Mouse (Mus musculus): ENCODE results near the gene 1700017N19Rik.
"Not testable (repeated sequence)": the region's sequence is repeated elsewhere in the genome, so short reads cannot be mapped to it uniquely, and the experiment has no call there.

Gene 1700017N19Rik

DNA sequence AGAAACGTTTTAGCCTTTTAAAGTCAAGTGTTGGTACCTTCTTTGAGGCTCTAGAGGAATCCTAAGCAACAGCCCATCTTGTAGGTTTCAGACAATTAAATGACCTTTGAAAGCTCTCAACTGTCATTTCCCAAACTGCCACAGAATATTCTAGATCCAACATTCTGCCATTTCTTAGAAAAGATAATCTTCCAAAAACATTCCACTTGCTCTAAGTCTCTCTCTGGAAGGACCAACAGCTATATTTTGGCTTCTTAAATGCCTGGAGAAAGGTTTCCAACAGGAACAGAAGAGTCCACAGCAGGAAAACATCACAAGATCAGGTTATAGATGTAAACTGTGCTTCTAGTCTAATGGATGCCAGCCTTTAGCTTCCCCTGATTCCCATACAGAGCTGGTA, at the start of gene 1700017N19Rik, which contains the start of gene 4930430F08Rik:
Gene 1700017N19Rik (plus strand): TSS at position 162 of the 400 bp plus-strand sequence.
Gene 4930430F08Rik (minus strand): TSS at position 101 of the 400 bp plus-strand sequence.
- no peak for DNase-seq

DNA sequence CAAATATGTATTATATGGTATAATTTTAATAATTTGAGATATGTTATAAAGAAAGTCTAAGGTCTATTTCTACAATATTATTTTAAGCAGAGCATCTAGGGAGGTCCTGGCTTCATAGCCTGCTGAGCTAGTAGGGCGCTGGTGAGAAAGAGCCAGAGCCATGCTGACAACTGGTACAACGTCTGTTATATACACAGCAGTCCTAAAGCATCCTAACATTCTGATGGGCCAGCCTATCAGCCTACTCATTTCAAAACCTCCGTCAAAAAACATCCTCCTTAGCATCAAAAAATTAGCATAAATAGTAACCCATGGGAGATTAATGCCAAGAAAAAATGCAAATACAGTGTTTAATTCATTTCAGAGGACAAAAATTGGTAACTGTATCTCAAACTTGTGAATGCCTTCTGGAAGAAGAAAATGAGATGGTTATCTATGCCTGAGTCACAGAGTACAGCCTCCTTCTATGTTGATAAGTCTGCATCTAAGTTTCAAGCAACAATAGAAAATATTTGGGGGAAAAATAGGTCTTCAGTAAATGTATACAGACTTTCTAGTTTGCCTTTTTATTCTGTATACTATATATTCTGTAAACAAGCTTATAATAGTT, 33.6 kb upstream of the 1700017N19Rik start:
- DNase-seq = no peak

DNA sequence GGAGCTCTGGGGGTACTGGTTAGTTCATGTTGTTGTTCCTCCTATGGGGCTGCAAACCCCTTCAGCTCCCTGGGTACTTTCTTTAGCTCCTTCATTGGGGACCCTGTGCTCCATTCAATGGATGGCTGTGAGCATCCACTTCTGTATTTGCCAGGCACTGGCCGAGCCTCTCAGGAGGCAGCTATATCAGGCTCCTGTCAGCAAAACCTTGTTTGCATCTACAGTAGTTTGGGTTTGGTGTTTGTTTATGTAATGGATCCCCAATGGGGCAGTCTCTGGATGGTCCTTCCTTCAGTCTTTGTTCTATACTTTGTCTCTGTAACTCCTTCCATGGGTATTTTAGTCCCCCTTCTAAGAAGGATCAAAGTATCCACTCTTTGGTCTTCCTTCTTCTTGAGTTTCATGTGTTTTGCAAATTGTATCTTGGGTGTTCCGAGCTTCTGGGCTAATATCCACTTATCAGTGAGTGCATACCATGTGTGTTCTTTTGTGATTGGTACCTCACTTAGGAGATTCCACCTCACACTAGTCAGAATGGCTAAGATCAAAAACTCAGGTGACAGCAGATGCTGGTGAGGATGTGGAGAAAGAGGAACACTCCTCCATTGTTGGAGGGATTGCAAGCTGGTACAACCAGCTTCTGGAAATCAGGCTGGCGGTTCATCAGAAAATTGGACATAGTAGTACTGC, 29.9 kb upstream of the 1700017N19Rik start:
- not testable (repeated sequence) for DNase-seq

DNA sequence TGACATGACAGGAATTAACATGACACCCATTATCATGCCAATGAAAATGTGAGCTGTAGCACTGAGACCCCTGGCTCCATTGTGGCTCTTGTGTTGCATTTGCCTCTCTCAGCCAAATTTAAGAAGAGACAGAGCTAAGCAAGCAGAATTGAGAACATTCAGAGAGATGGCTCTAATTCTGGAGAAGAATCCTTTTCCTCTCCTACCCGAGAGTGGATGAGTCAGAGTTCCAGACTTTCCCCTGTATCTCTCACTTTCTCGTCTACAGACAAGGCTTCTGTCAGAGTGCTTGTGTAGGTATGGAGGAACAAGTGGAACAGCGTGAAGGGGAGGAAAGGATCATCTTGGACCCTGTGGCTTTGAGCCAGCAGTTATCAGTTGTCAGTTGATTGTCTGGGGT, 26.2 kb upstream of the 1700017N19Rik start:
- no peak for DNase-seq

DNA sequence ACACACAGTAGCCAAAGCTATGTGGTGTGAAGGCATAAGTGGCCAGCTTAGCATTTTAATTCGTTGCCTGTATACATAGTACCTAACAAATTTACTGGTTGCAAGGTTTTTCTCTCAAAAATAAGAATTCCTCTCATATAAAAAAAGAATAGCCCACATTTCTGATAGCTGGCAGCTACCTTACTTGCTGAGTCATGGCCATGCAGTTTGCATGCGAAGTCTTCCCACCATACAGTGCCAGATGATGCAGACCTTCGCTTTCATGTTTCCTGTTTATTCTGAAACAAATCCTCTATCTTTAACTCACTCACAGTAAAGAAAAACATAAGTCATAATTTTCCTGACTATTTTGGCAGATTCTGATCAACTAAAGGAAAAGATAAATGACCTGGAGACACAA, 18.6 kb upstream of the 1700017N19Rik start:
- no peak for DNase-seq

DNA sequence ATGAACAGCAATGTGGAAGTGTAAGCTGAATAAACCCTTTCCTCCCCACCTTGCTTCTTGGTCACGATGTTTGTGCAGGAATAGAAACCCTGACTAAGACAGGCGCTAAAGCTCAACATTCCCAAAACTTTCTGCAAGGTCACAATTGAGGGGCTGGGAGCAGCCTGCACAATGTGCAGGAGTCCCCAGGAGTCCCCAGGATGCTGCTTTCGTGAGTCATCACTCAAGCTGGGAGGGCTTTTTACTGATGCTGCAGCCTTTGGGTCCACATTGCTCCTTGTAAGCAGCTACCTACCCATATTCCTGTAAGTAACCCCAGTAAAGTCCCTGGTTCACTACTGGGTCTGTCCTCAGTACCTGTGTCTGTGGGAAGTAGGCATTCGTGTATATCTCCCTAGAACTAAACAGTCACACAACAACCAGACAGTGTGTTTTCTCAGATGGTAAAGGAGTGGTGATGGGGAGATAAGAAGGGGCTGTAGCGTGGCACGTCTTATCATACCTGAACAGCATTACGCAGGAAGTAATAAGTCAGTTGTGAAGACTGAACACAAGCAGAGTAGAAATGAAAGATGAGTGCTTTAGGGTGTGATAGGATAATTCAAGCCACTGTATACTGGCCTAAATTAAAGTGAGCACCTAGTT, 15.7 kb upstream of the 1700017N19Rik start:
- DNase-seq = no peak

DNA sequence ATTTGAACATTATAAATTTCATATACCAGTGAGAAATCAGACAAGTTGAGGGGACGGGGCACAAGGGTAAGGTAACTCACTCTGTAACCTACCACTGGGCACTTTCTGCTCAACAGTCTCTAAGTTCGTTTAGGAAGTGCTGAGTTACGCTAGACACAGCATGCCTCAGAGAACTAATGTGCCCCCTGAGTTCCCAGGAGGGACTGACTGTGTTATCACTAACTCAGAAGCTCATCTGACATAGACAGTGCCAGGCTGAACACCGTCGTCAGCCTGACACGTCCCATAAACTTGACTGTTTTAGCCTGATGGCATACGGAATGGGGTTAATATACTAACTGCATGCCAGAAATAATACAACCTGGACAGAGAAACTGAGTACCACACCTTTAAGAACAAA, 15.0 kb upstream of the 1700017N19Rik start:
- DNase-seq = no peak

DNA sequence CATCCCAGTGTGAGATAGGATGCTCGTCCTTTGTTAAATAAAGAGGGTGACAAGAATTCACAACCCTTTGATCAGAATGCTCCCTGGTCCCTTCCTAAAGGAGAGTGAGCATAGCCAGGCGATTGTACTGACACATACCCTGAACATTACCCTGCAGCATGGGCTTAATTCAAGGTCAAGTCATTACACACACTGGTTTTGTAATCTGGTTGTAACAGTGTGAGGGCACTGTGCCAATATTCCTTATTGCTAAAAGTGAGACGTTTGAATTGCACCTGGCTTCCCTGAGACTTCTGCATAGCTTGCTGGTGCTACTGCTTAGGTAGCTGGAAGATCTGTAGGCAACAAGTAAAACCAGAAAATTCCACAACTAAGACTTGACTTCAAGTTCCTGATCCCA, 6.1 kb upstream of the 1700017N19Rik start:
- no peak for DNase-seq

DNA sequence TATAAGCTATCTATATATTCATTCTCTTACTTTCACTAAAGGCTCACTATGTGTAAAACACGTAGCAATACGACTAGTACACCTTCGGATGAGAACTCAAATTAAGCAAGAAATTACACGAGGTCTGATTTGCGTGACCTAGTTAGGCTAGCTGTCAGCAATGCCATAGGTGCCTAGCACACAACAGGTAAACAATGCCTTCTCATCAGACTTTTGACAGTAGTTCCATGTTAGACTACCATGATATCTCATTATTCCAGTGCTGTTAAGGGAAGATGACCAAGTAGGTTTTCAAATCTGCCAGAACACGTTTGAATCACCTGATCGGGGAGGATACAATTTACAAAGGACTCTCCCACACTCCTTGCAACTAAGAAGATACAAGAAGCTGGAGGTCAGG, 1.8 kb upstream of the 1700017N19Rik start:
- DNase-seq = no peak

DNA sequence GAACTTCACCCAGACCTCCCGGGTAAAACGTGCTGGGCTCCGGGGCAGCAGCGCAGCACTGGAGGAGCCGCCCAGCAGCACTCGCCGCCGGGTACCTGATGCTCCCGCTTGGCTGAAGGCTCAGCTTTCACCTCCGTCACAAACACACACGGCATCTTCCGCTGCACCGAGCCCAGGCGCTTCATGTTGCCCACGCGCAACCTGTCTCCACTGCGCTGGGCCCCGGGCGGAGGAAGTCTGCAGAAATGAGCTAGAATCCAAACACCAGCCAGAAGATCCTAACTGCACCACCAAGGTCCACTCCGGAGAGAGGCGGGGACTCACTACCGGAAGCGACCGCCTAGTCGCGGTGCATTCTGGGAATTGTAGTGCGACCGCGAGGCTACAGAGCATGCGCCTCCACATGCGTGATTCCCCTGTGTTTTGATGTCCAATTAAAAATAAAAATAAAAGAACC, 1.3 kb upstream of the 1700017N19Rik start:
- peak; percentile 83 for DNase-seq

DNA sequence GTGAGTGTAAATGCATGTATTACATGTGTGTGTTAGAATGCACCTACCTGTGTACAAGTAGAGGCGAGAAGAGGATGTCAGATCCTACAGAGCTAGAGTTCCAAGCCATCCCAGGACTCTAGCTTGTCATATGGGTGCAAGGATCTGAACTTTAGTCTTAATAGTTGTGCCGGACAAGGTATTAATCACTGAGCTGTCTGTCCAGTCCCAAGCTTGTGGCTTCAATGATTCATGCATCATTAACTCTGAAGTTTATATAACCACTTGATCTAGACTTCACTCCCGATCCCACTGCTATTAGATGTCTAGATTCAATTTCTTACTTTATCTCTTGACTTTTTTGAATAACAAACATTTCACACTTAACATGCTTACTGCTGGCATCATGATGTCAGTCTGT, 8.1 kb downstream of the 1700017N19Rik start:
- DNase-seq = no peak

DNA sequence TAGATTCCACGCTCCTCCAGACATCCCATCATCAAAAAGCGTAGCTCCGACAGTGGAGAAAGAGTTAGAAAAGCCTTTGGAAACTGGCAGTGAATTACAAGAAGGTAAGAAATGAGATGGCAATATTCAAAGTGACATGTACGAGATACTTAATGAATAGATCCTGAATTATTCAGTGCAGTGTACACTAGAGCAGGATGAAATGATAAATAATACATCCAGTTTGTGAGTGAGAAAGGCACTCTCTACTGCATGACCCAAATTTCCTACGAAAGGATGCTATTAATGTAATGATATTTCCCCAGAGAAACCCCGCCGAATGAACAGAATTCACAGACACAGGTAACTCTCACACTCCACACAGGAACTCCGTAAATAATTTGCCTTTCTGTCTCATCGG, 13.2 kb downstream of the 1700017N19Rik start:
- DNase-seq = no peak

DNA sequence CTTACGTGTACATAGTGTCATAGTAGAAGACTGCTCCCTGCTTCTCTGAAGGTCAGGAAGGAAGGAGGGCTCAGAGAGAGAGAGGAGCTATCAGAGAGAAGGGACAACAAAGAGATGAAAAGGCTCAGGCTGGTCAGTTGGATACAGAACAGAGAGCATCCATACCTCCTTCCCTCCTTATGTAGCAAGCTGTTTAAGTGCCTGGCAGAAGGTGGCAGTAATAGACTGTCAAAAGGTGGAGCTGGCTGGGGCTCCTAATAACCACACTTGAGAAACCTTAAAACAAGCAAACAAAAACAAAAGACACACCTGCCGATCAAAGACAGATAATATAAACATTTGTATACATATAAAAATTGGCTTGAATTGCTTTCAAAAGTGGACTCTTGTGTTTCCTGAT, 14.0 kb downstream of the 1700017N19Rik start:
- DNase-seq = no peak

DNA sequence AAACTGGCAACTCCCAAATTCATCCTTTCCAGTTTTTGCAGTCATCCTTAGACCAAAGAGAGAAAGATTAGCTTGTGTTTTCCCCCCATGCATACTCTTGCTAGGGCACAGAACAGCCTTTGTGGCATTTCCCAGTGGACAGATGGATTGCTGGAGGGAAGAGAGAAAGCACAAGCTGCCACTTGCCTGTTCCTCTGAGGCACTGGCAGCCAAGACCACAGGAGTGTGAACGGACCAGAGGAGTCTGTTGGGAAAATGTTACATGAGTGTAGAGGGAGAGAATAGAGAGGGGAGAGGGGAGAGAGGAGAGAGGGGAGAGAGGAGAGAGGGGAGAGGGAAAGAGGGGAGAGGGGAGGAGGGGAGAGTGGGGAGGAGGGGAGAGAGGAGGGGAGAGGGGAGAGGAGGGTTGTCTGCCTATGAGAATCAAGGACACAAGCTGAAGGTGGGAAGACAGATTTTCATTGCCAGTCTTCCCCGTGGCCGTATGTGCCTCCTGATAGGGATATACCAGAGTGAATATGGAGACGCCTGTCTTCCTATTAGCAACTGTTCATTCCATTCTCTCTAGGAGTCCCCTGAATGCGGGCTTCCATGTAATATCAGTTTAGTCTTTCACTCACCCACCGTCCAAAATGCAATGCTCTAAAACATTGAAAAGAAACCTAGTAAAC, 27.1 kb downstream of the 1700017N19Rik start:
- DNase-seq = no peak

DNA sequence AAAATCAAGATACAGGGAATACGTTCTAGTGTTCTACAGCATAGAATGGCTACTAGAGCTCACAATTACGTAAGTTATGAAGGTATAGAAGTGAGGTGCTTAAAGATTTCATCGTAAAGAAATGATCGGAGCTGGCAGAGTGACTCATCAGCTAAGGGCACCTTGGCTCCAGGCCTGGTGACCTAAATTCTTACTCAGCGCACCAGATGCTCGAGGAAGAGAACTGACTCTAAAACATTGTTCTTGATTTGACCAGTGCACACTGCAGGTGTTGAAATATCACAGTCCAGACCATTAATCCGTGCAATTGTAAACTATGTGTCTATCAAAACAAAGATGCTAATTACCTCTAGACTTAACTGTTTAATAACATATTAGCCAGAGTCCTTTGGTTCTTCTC, 29.2 kb downstream of the 1700017N19Rik start:
- no peak for DNase-seq

DNA sequence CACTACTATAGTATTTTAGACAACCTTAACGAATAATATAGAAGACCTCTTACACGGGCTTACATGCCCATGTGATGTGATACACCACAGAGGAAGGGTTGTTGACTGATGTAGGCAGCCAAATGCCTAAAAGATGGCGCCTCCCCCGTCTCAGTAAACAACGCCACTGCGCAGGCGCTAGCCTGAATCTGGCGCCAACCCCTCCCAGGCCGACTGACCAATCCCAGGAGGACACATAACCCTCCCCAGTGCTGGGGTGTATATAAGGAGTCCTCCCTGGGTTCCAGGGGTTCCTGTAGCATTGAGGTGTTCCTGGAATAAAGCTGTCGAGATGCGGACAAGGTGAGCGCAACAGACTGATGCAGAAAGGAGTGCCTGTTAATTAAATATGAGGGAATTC, 29.8 kb downstream of the 1700017N19Rik start:
- DNase-seq = no peak

DNA sequence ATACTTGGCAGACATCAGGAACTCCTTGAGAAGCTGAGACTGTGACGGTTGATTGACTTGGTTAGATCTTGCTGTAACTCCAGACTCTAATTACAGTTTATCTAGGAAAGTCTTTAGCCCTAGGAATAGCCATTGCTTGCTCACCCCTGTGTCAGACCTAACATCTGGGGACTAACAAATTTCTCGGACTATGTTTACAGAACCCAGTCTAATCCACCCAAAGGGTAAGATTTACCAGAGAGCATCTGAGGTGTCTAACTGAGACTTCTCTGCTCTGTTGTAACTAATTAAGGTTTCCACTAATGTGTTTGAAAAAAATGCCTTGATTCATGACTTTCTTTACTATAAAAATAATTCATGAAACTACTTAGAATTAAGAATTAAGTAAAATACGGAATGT, 32.2 kb downstream of the 1700017N19Rik start:
- DNase-seq = no peak

DNA sequence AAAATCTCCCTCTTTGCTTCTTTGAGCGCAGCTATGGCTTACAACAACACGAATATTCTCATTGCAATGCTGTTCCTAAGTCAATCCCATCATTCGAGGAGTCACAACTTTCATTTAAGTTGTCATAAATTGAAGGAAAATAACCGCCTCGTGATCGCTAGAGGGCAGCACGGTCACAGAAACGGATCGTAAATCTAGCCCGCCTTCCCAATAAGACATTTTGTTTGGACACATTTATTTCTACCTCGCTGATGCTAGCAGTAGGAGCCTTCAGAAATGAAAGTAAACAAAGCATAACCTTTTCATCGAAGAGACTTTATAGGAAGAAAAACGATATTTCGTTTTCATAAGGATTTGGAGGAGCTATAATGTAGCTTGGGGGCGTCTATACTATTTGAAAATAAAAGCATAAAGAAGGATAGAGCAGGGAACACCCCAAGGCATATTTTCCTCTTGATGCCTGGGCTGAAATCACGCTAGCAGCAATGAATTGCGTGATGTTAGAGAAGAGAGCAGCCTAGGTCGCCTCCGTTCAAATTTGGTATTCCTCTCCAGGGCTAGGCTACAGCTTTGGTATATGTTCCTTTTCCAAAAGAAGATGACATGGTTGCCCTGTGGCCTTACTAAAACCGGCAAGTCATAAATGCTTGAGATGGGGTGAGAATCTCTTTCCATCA, 39.6 kb downstream of the 1700017N19Rik start:
- DNase-seq = no peak

DNA sequence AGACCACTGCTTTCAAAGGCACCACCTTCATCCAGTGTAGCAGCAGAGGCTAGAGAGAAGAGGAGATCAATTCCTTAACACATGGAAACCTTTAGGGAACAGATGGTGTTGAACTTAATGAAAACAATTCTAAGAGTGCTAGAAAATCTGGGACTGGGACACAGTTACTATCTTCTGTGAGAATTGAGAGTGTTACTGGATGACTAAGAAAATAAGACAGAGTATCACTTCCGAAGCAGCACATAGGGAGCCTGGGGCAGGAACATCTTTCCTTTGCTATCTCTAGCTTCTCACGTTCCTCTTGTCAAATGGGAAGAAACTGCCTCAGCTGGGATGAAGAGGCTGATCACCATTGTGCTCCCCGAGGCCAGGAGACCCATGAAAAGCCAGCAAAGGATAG, 52.6 kb downstream of the 1700017N19Rik start:
- DNase-seq = no peak

DNA sequence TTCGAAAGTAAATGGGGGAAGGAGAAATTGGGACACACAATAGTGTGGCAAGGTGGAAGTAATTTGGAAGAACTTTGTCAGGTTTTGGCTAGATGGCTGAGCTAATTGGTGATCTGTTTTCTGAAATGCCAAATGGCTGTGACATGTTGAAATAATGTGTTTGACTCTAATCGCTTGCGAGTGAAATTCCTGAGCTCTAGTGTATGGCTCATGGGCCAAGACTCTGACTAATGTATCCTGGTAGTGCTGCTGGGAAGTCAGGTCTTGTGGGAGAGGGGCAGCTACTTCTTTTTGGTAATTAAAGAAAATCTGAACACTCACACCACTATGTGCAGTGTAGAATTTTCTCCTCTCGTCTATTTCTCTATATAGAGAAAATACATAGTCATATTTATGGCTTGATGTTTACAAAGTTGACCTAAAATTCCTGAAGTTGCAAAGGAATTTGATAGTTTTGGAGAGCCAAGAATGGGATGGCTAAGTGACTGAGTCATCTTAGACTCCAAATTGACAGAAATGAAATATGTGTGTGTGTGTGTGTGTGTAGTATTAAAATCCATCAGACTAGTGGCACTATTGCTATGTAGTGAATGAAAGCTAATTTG, 55.1 kb downstream of the 1700017N19Rik start:
- no peak for DNase-seq

DNA sequence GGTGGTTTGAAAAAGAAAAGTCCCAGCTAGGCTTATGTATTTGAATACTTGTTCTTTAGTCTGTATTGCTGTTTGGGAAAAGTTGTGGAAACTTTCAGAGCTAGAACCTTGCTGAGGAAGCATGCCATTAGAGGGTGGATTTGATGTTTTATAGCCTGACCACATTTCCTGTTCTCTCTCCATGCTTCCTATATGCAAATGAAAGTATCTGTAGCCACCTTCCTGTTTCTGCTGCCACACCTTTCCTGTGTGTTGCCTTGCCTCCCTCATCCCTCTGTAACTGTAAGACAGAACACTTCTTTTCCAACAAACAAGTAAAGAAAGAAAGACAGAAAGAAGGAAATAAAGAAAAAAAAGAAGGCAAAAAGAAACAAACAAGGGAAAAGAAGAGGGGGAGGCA, 63.9 kb downstream of the 1700017N19Rik start:
- DNase-seq = no peak

DNA sequence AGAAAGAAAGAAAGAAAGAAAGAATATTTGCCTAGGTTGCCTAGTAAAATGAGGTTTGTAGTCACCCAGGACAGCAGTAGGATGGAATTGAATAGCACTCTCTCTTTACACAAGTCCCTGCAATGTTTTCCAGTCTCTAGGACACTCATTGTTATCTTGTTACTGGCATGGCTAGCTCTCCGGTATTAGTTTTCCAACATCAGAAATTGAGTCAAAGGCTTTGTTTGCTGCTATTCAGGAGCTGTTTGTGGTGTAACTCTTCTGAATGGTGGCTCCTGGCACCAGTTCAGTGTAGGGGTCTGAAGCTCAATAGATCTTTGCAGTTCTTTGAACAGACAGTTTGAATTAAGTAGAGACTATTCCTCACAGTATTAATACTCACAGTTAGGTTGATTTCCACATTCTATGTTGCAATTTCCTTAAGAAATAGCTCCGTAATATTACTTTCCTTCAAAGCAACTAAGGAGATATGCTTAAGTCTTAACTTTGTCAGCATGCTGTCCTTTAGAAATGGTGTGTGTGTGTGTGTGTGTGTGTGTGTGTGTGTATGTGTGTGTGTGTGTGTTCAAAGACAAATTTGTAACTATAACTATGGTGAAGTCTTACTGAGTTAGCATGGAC, 71.8 kb downstream of the 1700017N19Rik start:
- no peak for DNase-seq
